Mouse (Mus musculus): ENCODE data around the gene Cdk18. TPM values are rescaled to one million over a fixed set of nuclear protein-coding genes. Genes with fewer than 3 reads are reported as not detected.

Gene Cdk18
- 0.31 and 0.69 TPM in 2 replicates for polyA plus RNA-seq (2014; fragmentation: Nextera tagmentation; extraction: Ambion mirVana)

GRCm38 (mm10) chr1:132139416-132139864 is at the start of gene Cdk18:
TSS of gene Cdk18 (minus strand) at chr1:132139684.
- 0% methylated on average over 30 of the region's 30 CpGs for WGBS
- H3K9ac ChIP-seq (ENCODE audit: low read length): peak within 1 kb of the TSS; percentile 63
- H3K9me3 ChIP-seq (replicated peaks; ENCODE audit: control insufficient read depth, low read length): no peaks in the 10 kb centered on the region
- ATAC-seq: no peak
- no peak within 1 kb of the TSS for H3K27ac ChIP-seq (ENCODE audit: low read depth, low read length)
- peaks cover 6% of the 10 kb centered on the region for H3K27me3 ChIP-seq (replicated peaks; ENCODE audit: control insufficient read depth, insufficient read depth, low read length)
- DNase-seq (ENCODE audit: low spot score): no peak
- H3K36me3 ChIP-seq (ENCODE audit: control insufficient read depth, insufficient read depth, low read length): no peaks in the 10 kb centered on the region
- H3K4me2 ChIP-seq (ENCODE audit: low read length): peak within 1 kb of the TSS; percentile 95
- peaks cover 15% of the 10 kb centered on the region for H3K4me1 ChIP-seq (ENCODE audit: control insufficient read depth, insufficient read depth, low read length)
- H3K4me3 ChIP-seq (ENCODE audit: low read depth, low read length): peak within 1 kb of the TSS; percentile 43

DNA sequence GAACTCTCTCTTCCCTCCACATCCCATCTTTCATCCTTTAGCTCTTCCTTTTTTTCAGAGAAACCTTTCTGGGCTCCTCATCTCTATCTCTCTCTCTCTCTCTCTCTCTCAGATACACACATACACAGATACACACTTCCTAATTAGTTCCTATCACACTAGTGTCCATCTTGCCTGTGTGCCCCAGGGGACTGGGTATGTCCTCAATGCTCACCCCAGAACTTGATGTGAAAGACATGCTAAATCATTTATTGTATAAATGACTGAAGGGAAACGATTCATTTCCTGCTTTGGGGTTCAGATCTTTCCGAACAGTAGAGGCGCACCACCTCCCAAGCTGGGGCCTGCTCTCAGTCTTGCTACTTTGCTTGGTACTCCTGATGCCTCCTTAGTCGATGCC is 49.7 kb upstream of the Cdk18 start:
- no peak for ATAC-seq
- peak overlapping the region; percentile 59; the same call in 1 of the 2 replicates for H3K4me2 ChIP-seq (ENCODE audit: low read length)
- no peak overlapping the region for H3K9ac ChIP-seq (ENCODE audit: low read length)
- peak overlapping the region; percentile 91; the same call in 1 of the 2 replicates for H3K4me3 ChIP-seq (ENCODE audit: low read depth, low read length)
- H3K27me3 ChIP-seq (replicated peaks; ENCODE audit: control insufficient read depth, insufficient read depth, low read length): no peaks in the 10 kb centered on the region
- WGBS: 47% methylated on average over 4 of the region's 4 CpGs
- H3K9me3 ChIP-seq (replicated peaks; ENCODE audit: control insufficient read depth, low read length): no peaks in the 10 kb centered on the region
- H3K36me3 ChIP-seq (ENCODE audit: control insufficient read depth, insufficient read depth, low read length): no peaks in the 10 kb centered on the region
- DNase-seq (ENCODE audit: low spot score): no peak
- no peak overlapping the region for H3K27ac ChIP-seq (ENCODE audit: low read depth, low read length)
- peaks cover 24% of the 10 kb centered on the region for H3K4me1 ChIP-seq (ENCODE audit: control insufficient read depth, insufficient read depth, low read length)

GRCm38 (mm10) chr1:132188442-132189066 is 49.1 kb upstream of the Cdk18 start:
- H3K27ac ChIP-seq (ENCODE audit: low read depth, low read length): no peak overlapping the region
- no peaks in the 10 kb centered on the region for H3K36me3 ChIP-seq (ENCODE audit: control insufficient read depth, insufficient read depth, low read length)
- no peaks in the 10 kb centered on the region for H3K9me3 ChIP-seq (replicated peaks; ENCODE audit: control insufficient read depth, low read length)
- H3K9ac ChIP-seq (ENCODE audit: low read length): no peak overlapping the region
- no peaks in the 10 kb centered on the region for H3K27me3 ChIP-seq (replicated peaks; ENCODE audit: control insufficient read depth, insufficient read depth, low read length)
- ATAC-seq (no peak), DNase-seq (ENCODE audit: low spot score) (no peak)
- H3K4me2 ChIP-seq (ENCODE audit: low read length): no peak overlapping the region
- H3K4me1 ChIP-seq (ENCODE audit: control insufficient read depth, insufficient read depth, low read length): peaks cover 18% of the 10 kb centered on the region
- 55% methylated on average over 9 of the region's 9 CpGs for WGBS
- H3K4me3 ChIP-seq (ENCODE audit: low read depth, low read length): no peak overlapping the region

- H3K27me3 ChIP-seq (replicated peaks; ENCODE audit: control insufficient read depth, insufficient read depth, low read length): no peaks in the 10 kb centered on the region
- no peak overlapping the region for H3K27ac ChIP-seq (ENCODE audit: low read depth, low read length)
- no peaks in the 10 kb centered on the region for H3K36me3 ChIP-seq (ENCODE audit: control insufficient read depth, insufficient read depth, low read length)
- WGBS: 87% methylated on average over 4 of the region's 4 CpGs
- no peaks in the 10 kb centered on the region for H3K9me3 ChIP-seq (replicated peaks; ENCODE audit: control insufficient read depth, low read length)
- no peak overlapping the region for H3K9ac ChIP-seq (ENCODE audit: low read length)
- ATAC-seq: no peak
- no peak overlapping the region for H3K4me2 ChIP-seq (ENCODE audit: low read length)
- H3K4me1 ChIP-seq (ENCODE audit: control insufficient read depth, insufficient read depth, low read length): peaks cover 6% of the 10 kb centered on the region; the same call in 1 of the 2 replicates
- no peak overlapping the region for H3K4me3 ChIP-seq (ENCODE audit: low read depth, low read length)
- DNase-seq (ENCODE audit: low spot score): no peak
Measured at GRCm38 (mm10) chr1:132186303-132186702, 46.8 kb upstream of the Cdk18 start.

- Histone ChIP-seq H3K4me2 (ENCODE audit: low read length) (no peak overlapping the region), H3K36me3 (ENCODE audit: control insufficient read depth, insufficient read depth, low read length) (no peaks in the 10 kb centered on the region), H3K27me3 (replicated peaks; ENCODE audit: control insufficient read depth, insufficient read depth, low read length) (no peaks in the 10 kb centered on the region), H3K27ac (ENCODE audit: low read depth, low read length) (no peak overlapping the region), H3K4me1 (ENCODE audit: control insufficient read depth, insufficient read depth, low read length) (peaks cover 12% of the 10 kb centered on the region), H3K9ac (ENCODE audit: low read length) (no peak overlapping the region), H3K4me3 (ENCODE audit: low read depth, low read length) (no peak overlapping the region), H3K9me3 (replicated peaks; ENCODE audit: control insufficient read depth, low read length) (no peaks in the 10 kb centered on the region)
- DNase-seq (ENCODE audit: low spot score) (no peak), ATAC-seq (no peak)
- 15% methylated on average over 1 of the region's 2 CpGs for WGBS
Measured at GRCm38 (mm10) chr1:132171619-132172018, 32.1 kb upstream of the Cdk18 start.

DNA sequence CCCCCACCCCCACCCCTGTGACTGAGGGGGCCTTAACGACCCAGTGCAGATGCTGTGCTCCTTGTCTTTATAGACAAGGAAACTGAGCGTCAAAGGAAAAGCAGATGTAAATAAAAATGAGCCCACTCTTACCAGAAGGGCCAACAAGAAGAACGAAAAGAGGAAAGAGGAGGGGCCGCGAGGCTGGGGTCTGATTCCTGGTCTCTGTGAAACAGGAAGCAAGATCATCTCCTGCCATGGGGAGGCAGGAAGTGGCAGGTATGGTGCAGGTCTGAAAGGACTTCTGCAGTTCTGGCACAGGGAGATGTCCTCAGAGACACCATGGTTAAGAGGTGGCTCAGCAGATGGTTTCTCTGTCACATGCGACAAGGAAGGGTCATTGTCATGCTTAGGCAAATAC is 31.2 kb upstream of the Cdk18 start:
- ATAC-seq (no peak), DNase-seq (ENCODE audit: low spot score) (no peak)
- Histone ChIP-seq H3K4me2 (ENCODE audit: low read length) (no peak overlapping the region), H3K27me3 (replicated peaks; ENCODE audit: control insufficient read depth, insufficient read depth, low read length) (no peaks in the 10 kb centered on the region), H3K36me3 (ENCODE audit: control insufficient read depth, insufficient read depth, low read length) (no peaks in the 10 kb centered on the region), H3K4me3 (ENCODE audit: low read depth, low read length) (no peak overlapping the region), H3K4me1 (ENCODE audit: control insufficient read depth, insufficient read depth, low read length) (peaks cover 12% of the 10 kb centered on the region), H3K9me3 (replicated peaks; ENCODE audit: control insufficient read depth, low read length) (no peaks in the 10 kb centered on the region), H3K9ac (ENCODE audit: low read length) (no peak overlapping the region), H3K27ac (ENCODE audit: low read depth, low read length) (no peak overlapping the region)
- WGBS: 54% methylated on average over 6 of the region's 6 CpGs

DNA sequence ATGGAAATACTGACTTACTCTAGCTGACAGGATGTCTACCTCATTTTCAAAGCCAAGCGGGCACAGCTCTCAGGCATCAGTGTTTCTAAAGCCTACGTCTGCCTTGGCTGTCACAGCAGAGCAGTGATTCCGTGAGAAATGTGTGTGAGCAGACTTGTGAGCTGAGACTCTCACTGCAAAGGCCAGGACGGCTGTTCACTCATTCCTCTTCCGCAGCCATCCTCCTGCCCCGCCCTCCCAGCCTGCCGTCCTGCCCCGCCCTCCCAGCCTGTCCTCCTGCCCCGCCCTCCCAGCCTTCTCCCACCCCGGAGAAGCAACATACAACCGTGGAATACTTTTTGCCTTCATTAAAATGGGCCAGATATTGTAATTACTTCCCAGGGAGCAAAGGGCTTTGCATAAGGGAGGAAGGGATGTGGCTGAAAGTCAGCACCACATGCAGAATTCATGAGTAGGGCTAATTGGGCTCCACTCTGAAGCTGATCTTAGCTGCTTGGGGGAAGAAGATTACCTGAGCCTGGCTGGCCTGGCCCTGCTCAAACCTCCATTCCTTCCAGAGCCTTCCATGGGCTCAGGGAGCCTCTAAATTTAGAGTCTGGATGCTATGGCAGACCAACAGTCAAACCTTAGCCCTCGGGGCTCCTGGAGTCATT is 28.8 kb upstream of the Cdk18 start:
- peak; percentile 73 for ATAC-seq
- peak overlapping the region; percentile 43 for H3K4me2 ChIP-seq (ENCODE audit: low read length)
- WGBS: 7% methylated on average over 12 of the region's 12 CpGs
- no peaks in the 10 kb centered on the region for H3K27me3 ChIP-seq (replicated peaks; ENCODE audit: control insufficient read depth, insufficient read depth, low read length)
- no peaks in the 10 kb centered on the region for H3K36me3 ChIP-seq (ENCODE audit: control insufficient read depth, insufficient read depth, low read length)
- no peak overlapping the region for H3K4me3 ChIP-seq (ENCODE audit: low read depth, low read length)
- peak overlapping the region; percentile 68 for H3K27ac ChIP-seq (ENCODE audit: low read depth, low read length)
- DNase-seq (ENCODE audit: low spot score): peak; percentile 77
- no peaks in the 10 kb centered on the region for H3K9me3 ChIP-seq (replicated peaks; ENCODE audit: control insufficient read depth, low read length)
- H3K4me1 ChIP-seq (ENCODE audit: control insufficient read depth, insufficient read depth, low read length): peaks cover 15% of the 10 kb centered on the region
- peak overlapping the region; percentile 32 for H3K9ac ChIP-seq (ENCODE audit: low read length)

DNA sequence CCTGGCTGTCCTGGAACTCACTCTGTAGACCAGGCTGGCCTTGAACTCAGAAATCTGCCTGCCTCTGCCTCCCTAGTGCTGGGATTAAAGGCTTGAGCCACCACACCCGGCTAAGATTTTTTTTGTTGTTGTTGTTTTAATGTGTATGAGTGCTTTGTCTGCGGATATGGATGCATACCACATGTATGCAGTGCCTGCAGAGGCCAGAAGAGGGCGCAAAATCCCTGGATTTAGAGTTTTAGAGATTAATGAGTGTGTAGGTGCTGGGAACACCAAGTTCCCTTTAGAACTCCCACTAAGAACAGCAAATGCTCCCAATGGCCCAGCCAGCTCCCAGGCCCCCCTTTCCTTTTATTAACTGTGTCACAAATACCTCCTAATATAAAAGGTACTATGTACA is 26.4 kb upstream of the Cdk18 start:
- Histone ChIP-seq H3K4me1 (ENCODE audit: control insufficient read depth, insufficient read depth, low read length) (peaks cover 13% of the 10 kb centered on the region), H3K9ac (ENCODE audit: low read length) (no peak overlapping the region), H3K36me3 (ENCODE audit: control insufficient read depth, insufficient read depth, low read length) (no peaks in the 10 kb centered on the region), H3K27me3 (replicated peaks; ENCODE audit: control insufficient read depth, insufficient read depth, low read length) (no peaks in the 10 kb centered on the region), H3K9me3 (replicated peaks; ENCODE audit: control insufficient read depth, low read length) (no peaks in the 10 kb centered on the region), H3K4me2 (ENCODE audit: low read length) (no peak overlapping the region), H3K4me3 (ENCODE audit: low read depth, low read length) (no peak overlapping the region), H3K27ac (ENCODE audit: low read depth, low read length) (no peak overlapping the region)
- 66% methylated on average over 3 of the region's 3 CpGs for WGBS
- ATAC-seq: no peak
- DNase-seq (ENCODE audit: low spot score): no peak
